Mouse (Mus musculus) ES-E14 (cell line): ENCODE data around the gene Smad1. TPM values are rescaled to one million over a fixed set of nuclear protein-coding genes. Genes with fewer than 3 reads are reported as not detected.

Experiments
- DNase-seq: peaks from one replicate; pipeline ENCODE4 v3.0.0-alpha.2; 2013; ENCODE audit warnings: low read depth, low spot score
- H3K27ac ChIP-seq: 2 replicates; pipeline ENCODE4 v1.5.1; 2012; ENCODE audit warnings: low read depth, mild to moderate bottlenecking, low read length, moderate library complexity, mixed read lengths; ENCODE audit not compliant: poor library complexity, insufficient read depth, severe bottlenecking
- H3K36me3 ChIP-seq: 2 replicates; pipeline ENCODE4 v1.6.1; 2012; ENCODE audit warnings: mild to moderate bottlenecking, low read length, moderate library complexity, mixed read lengths; ENCODE audit not compliant: control insufficient read depth, poor library complexity, insufficient read depth, severe bottlenecking
- H3K4me1 ChIP-seq, 2 experiments: fragments of 150-350 bp in 1 of 2; sonication (generic) in 1 of 2; 2 replicates each; pipeline ENCODE4 v1.6.1; 2012; ENCODE audit warnings: low read length in 2 of 2, mild to moderate bottlenecking in 1 of 2, mixed read lengths in 1 of 2; ENCODE audit not compliant: control insufficient read depth in 2 of 2, insufficient read depth in 2 of 2, poor library complexity in 1 of 2
- H3K4me3 ChIP-seq, 2 experiments: fragments of 150-350 bp in 1 of 2; sonication (generic) in 1 of 2; 2 replicates each; pipeline ENCODE4 v1.5.1; 2012; ENCODE audit warnings: low read length in 2 of 2, low read depth in 1 of 2, mild to moderate bottlenecking in 1 of 2, mixed read lengths in 1 of 2; ENCODE audit not compliant: insufficient read depth in 1 of 2, poor library complexity in 1 of 2, severe bottlenecking in 1 of 2
- H3K9ac ChIP-seq: 2 replicates; pipeline ENCODE4 v1.6.1; 2012; ENCODE audit warnings: low read depth, mild to moderate bottlenecking, low read length, mixed read lengths; ENCODE audit not compliant: poor library complexity, insufficient read depth, severe bottlenecking
- H3K9me3 ChIP-seq: fragments of 150-350 bp; sonication (generic); 2 replicates; pipeline ENCODE4 v1.6.1; 2012; ENCODE audit warnings: low read depth, mild to moderate bottlenecking, low read length; ENCODE audit not compliant: control insufficient read depth, insufficient read depth
- CHD2 ChIP-seq: IDR thresholded peaks from 2 replicates; pipeline ENCODE4 v1.6.1; 2014; ENCODE audit warnings: mild to moderate bottlenecking, low read depth, low read length, inconsistent platforms
- HCFC1 ChIP-seq: IDR thresholded peaks from 2 replicates; pipeline ENCODE4 v1.6.1; 2012; ENCODE audit warnings: low read length, inconsistent platforms, borderline replicate concordance; ENCODE audit not compliant: insufficient read depth
- MAFK ChIP-seq: IDR thresholded peaks from 2 replicates; pipeline ENCODE4 v1.6.1; 2014; ENCODE audit warnings: mild to moderate bottlenecking, low read depth, low read length, inconsistent platforms; ENCODE audit not compliant: insufficient read depth
- ZC3H11A ChIP-seq: IDR thresholded peaks from 2 replicates; pipeline ENCODE4 v1.6.1; 2012; ENCODE audit warnings: low read depth, mild to moderate bottlenecking, inconsistent platforms, low read length, borderline replicate concordance
- ZNF384 ChIP-seq: IDR thresholded peaks from 2 replicates; pipeline ENCODE4 v1.6.1; 2012; ENCODE audit warnings: low read depth, low read length, inconsistent platforms
- in situ Hi-C, 2 experiments: fragments of 600-800 bp; cut with MboI; formaldehyde crosslinking; loops; one replicate each; pipeline ENCODE4 v1.15.1; 2025; ENCODE audit warnings: low sequenced_read_pairs in 2 of 2, inconsistent platforms in 1 of 2; ENCODE audit not compliant: unreplicated experiment in 2 of 2
- total RNA-seq: library from RNA; depleted of rRNA; stranded (reverse); fragments of 300-350 nt; gene quantifications from 2 replicates; pipeline ENCODE4 v1.2.3, GENCODE M21; 2012

Gene Smad1
- total RNA-seq, 1 experiment, result 9.4 TPM

DNA sequence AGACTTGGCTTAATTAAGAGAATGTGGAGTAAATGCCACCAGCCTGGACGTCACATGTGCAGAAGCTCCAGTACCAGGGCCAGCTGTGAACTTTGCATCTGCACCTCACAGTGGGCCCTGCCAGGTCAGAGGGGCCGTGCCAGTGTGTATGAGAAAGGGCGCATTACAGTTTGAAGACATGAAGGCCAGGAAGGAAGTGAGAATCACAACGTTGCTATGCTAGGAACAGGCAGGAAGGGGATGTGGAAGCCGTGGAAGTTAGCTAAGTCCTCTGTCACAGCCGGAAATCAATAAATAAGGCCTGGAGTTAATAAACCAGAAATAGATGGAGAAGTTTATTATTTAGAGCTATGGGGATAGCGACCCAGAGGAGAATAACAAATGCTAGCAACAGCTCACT is 76.2 kb downstream of the Smad1 start:
- DNase-seq, result no peak

DNA sequence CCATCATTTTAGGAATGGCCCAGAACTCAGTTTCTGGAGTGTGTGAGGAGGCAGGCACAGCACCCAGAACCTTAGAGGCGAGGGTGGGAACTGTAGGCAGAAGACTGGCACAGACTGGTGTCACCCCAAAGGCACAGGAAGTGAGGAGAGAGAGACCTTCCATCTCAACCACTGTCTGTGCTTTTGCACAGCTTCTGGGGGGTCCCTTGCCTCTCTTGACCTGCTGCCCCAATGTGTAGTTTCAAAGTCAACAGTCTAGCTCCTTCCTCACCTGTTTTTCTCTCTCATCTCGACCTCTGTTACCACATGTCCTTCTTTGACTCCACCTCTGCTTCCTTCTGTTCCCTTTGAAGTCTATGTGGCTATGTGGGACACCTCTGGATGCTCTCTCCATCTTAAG is 88.5 kb downstream of the Smad1 start:
- Histone ChIP-seq H3K9ac (no peak overlapping the region), H3K36me3 (no peaks in the 10 kb centered on the region), H3K4me3 (no peak overlapping the region), H3K27ac (peak overlapping the region; percentile 40; the same call in 1 of the 2 replicates), H3K9me3 (no peaks in the 10 kb centered on the region), H3K4me1 (peaks cover 2 to 5% of the 10 kb centered on the region in 2 experiments; a peak in 1 of 4 replicates)
- in situ Hi-C loops, result no loop called here
- TF ChIP-seq ZNF384 (no peak), ZC3H11A (no peak), MAFK (no peak), CHD2 (no peak), HCFC1 (no peak)
- DNase-seq, result no peak

More for the DNA sequence above, 76.2 kb downstream of the Smad1 start:
- no peaks in the 10 kb centered on the region for H3K9me3 ChIP-seq
- no peaks in the 10 kb centered on the region for H3K36me3 ChIP-seq
- no peak overlapping the region for H3K4me3 ChIP-seq
- no peak for TF ChIP-seq MAFK
- TF ChIP-seq HCFC1, result no peak
- TF ChIP-seq CHD2, result no peak
- no peak for TF ChIP-seq ZC3H11A
- TF ChIP-seq ZNF384, result no peak
- in situ Hi-C loops, result no loop called here
- no peak overlapping the region for H3K9ac ChIP-seq
- no peak overlapping the region for H3K27ac ChIP-seq
- 0 out of 4 replicates have a peak, but pooled peaks cover 0 to 2% of the 10 kb centered on the region in 2 experiments for H3K4me1 ChIP-seq

DNA sequence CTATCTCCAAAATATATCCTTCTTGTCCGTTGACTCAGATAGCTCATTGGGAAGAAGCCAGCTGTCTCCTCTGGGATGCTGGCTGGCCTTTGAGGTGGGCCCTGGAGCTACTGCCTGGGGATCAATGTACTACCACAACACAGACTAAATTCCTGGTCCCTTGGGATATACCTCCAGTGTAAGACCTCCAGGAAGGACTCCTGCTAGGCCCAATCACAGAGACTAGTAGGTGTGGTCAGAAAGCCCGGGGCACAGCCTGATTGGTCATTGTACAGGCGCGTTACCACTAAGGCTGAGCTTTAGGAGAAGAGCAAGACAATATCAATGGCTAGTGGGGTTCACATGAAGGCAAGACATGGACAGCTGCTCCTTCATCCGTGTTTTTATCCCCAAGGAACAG is 93.4 kb downstream of the Smad1 start:
- DNase-seq, result peak; percentile 29
- no peak overlapping the region for H3K9ac ChIP-seq
- TF ChIP-seq CHD2 (no peak), HCFC1 (no peak), ZC3H11A (no peak), MAFK (no peak), ZNF384 (no peak)
- peaks cover 2 to 5% of the 10 kb centered on the region in 2 experiments; a peak in 1 of 4 replicates for H3K4me1 ChIP-seq
- H3K36me3 ChIP-seq, result no peaks in the 10 kb centered on the region
- H3K4me3 ChIP-seq, result peak overlapping the region in 1 of 2 experiments; percentile 56; a peak in 2 of 4 replicates
- no peak overlapping the region for H3K27ac ChIP-seq
- in situ Hi-C loops, result no loop called here
- H3K9me3 ChIP-seq, result no peaks in the 10 kb centered on the region

DNA sequence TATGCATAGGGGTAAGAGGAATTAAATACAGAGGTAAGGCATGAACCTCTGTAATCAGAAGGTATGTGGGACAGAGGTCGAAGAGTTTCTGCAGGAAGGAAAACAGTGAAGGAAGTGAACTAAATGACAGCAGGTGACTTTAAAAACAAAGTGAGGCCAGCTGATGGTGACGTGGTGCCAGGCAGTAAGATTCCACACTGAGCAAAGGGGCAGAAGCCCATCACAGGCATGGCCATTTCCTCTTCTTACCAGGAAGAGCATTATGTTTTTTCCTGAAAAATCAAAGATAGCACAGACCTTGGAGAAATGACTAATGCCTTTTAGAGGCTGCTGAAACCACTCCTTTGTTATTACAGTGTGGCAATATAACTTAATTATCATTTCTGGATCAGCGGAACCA is 97.8 kb downstream of the Smad1 start:
- Histone ChIP-seq H3K4me3 (no peak overlapping the region), H3K9me3 (no peaks in the 10 kb centered on the region), H3K27ac (no peak overlapping the region), H3K36me3 (no peaks in the 10 kb centered on the region), H3K9ac (no peak overlapping the region), H3K4me1 (peaks cover 2 to 5% of the 10 kb centered on the region in 2 experiments; a peak in 1 of 4 replicates)
- in situ Hi-C loops, result no loop called here
- DNase-seq, result no peak
- TF ChIP-seq CHD2 (no peak), MAFK (no peak), ZC3H11A (no peak), HCFC1 (no peak), ZNF384 (no peak)

DNA sequence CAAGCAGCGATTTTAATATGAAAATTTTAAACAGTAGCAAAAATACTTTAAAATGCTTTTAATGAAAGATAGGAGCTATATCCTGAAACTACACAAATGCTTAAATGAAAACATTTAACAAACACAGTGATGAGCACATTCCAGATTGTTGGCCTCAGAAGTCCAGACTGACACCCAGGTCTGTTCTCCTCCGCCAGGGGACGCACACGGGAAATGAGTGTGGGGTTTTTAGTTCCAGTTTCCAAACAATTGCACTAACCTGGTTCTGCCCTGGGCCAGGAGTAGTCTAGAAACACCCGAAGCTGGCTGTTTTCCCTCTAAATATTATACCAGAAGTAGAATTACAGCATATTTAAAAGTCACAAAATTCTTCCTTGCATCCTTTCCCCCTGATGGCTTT is 99.6 kb downstream of the Smad1 start:
- no peak for DNase-seq
- no peak overlapping the region for H3K4me3 ChIP-seq
- H3K4me1 ChIP-seq, result no peaks in the 10 kb centered on the region; a peak in 1 of 4 replicates
- H3K27ac ChIP-seq, result no peak overlapping the region
- no peak overlapping the region for H3K9ac ChIP-seq
- H3K36me3 ChIP-seq, result no peaks in the 10 kb centered on the region
- TF ChIP-seq ZC3H11A (no peak), ZNF384 (no peak), HCFC1 (no peak), MAFK (no peak), CHD2 (no peak)
- no peaks in the 10 kb centered on the region for H3K9me3 ChIP-seq
- in situ Hi-C loops, result no loop called here
